Mouse (Mus musculus): ENCODE data around the gene 1600014C23Rik. TPM values are rescaled to one million over a fixed set of nuclear protein-coding genes. Genes with fewer than 3 reads are reported as not detected.

Gene 1600014C23Rik
- total RNA-seq, 2 experiments from 2014 or later = 0.55 to 0.75 TPM

- peak; percentile 55 for DNase-seq (ENCODE audit: low spot score)
- intact Hi-C loops (cut with DNase I) = loop anchor here (1.0 to 10.0 kb wide), 3 partner anchors 113 to 566 kb away; partner anchors contain the start of gene Dlk2
Observed at GRCm38 (mm10) chr17:45731172-45731864, 2.3 kb downstream of the 1600014C23Rik start.

- intact Hi-C loops (cut with DNase I) = loop anchor here (1.0 to 10.0 kb wide), 3 partner anchors 114 to 567 kb away; partner anchors contain the start of gene Dlk2
- DNase-seq (ENCODE audit: low spot score) = no peak
Observed at GRCm38 (mm10) chr17:45730696-45731095, 2.9 kb downstream of the 1600014C23Rik start.

- intact Hi-C loops (cut with DNase I) = no loop called here
Observed at GRCm38 (mm10) chr17:45729387-45729786, 4.3 kb downstream of the 1600014C23Rik start.

GRCm38 (mm10) chr17:45727983-45728723 lies 5.5 kb downstream of the 1600014C23Rik start:
- DNase-seq (ENCODE audit: low spot score) = no peak
- intact Hi-C loops (cut with DNase I) = no loop called here

More at GRCm38 (mm10) chr17:45729387-45729786, 4.3 kb downstream of the 1600014C23Rik start:
- DNase-seq (ENCODE audit: low spot score) = no peak

- intact Hi-C loops (cut with DNase I) = no loop called here
- no peak for DNase-seq (ENCODE audit: low spot score)
Observed at GRCm38 (mm10) chr17:45727481-45727880, 6.2 kb downstream of the 1600014C23Rik start.

- DNase-seq (ENCODE audit: low spot score) = no peak
- intact Hi-C loops (cut with DNase I) = no loop called here
Observed at GRCm38 (mm10) chr17:45726249-45726648, 7.4 kb downstream of the 1600014C23Rik start.

- intact Hi-C loops (cut with DNase I) = loop anchor here (5.0 kb wide), 1 partner anchor 147 kb away; no protein-coding TSS in a partner anchor
- DNase-seq (ENCODE audit: low spot score) = no peak
Observed at GRCm38 (mm10) chr17:45724574-45724921, 9.1 kb downstream of the 1600014C23Rik start.

- intact Hi-C loops (cut with DNase I) = loop anchor here (5.0 kb wide), 1 partner anchor 147 kb away; no protein-coding TSS in a partner anchor
- no peak for DNase-seq (ENCODE audit: low spot score)
Observed at GRCm38 (mm10) chr17:45723732-45724573, 9.7 kb downstream of the 1600014C23Rik start.

GRCm38 (mm10) chr17:45718323-45718722 lies 15.3 kb downstream of the 1600014C23Rik start:
- no peak for DNase-seq (ENCODE audit: low spot score)
- intact Hi-C loops (cut with DNase I) = loop anchor here (1.0 kb wide), 1 partner anchor 40 kb away; no protein-coding TSS in a partner anchor

GRCm38 (mm10) chr17:45711525-45711924 lies 22.1 kb downstream of the 1600014C23Rik start:
- DNase-seq (ENCODE audit: low spot score) = no peak

GRCm38 (mm10) chr17:45710407-45710806 lies 23.2 kb downstream of the 1600014C23Rik start:
- intact Hi-C loops (cut with DNase I) = no loop called here
- no peak for DNase-seq (ENCODE audit: low spot score)

More at GRCm38 (mm10) chr17:45711525-45711924, 22.1 kb downstream of the 1600014C23Rik start:
- intact Hi-C loops (cut with DNase I) = no loop called here

- DNase-seq (ENCODE audit: low spot score) = no peak
- intact Hi-C loops (cut with DNase I) = no loop called here
Observed at GRCm38 (mm10) chr17:45709829-45710228, 23.8 kb downstream of the 1600014C23Rik start.

GRCm38 (mm10) chr17:45708179-45708578 lies 25.5 kb downstream of the 1600014C23Rik start:
- DNase-seq (ENCODE audit: low spot score) = no peak
- intact Hi-C loops (cut with DNase I) = no loop called here

GRCm38 (mm10) chr17:45707376-45707775 lies 26.3 kb downstream of the 1600014C23Rik start:
- no peak for DNase-seq (ENCODE audit: low spot score)
- intact Hi-C loops (cut with DNase I) = no loop called here

GRCm38 (mm10) chr17:45706796-45707195 lies 26.8 kb downstream of the 1600014C23Rik start:
- intact Hi-C loops (cut with DNase I) = no loop called here
- DNase-seq (ENCODE audit: low spot score) = no peak

- intact Hi-C loops (cut with DNase I) = no loop called here
- DNase-seq (ENCODE audit: low spot score) = no peak
Observed at GRCm38 (mm10) chr17:45703187-45703586, 30.5 kb downstream of the 1600014C23Rik start.

GRCm38 (mm10) chr17:45702254-45702653 lies 31.4 kb downstream of the 1600014C23Rik start:
- DNase-seq (ENCODE audit: low spot score) = no peak
- intact Hi-C loops (cut with DNase I) = no loop called here

GRCm38 (mm10) chr17:45701236-45701591 lies 32.4 kb downstream of the 1600014C23Rik start:
- intact Hi-C loops (cut with DNase I) = no loop called here

GRCm38 (mm10) chr17:45700496-45701235 lies 33.0 kb downstream of the 1600014C23Rik start:
- no peak for DNase-seq (ENCODE audit: low spot score)
- intact Hi-C loops (cut with DNase I) = no loop called here

More at GRCm38 (mm10) chr17:45701236-45701591, 32.4 kb downstream of the 1600014C23Rik start:
- no peak for DNase-seq (ENCODE audit: low spot score)
